Mouse (Mus musculus): ENCODE measurements around the gene Pgam1. TPM values are rescaled to one million over a fixed set of nuclear protein-coding genes. Genes with fewer than 3 reads are reported as not detected.

The Pgam1 gene
- polyA plus RNA-seq, 1 experiment = 500 TPM

GRCm38 (mm10) chr19:41920412-41921067 lies 8.8 kb downstream of the Pgam1 start:
- peaks cover 7% of the 10 kb centered on the region for H3K36me3 ChIP-seq (ENCODE audit: control insufficient read depth, insufficient read depth, low read length)
- no peak for TF ChIP-seq CTCF (conservative IDR thresholded peaks at IDR 0.05; ENCODE audit: insufficient read depth, insufficient read length, low read depth, low read length)
- no peak for TF ChIP-seq POLR2A (IDR thresholded peaks at IDR 0.05; ENCODE audit: low read depth, low read length)

GRCm38 (mm10) chr19:41932686-41933085 lies 21.0 kb downstream of the Pgam1 start:
- under 1% methylated on average over 28 of the region's 28 CpGs for whole genome bisulfite sequencing
- H3K27ac ChIP-seq (ENCODE audit: insufficient read depth, low read depth, low read length) = no peak overlapping the region
- H3K4me3 ChIP-seq (ENCODE audit: insufficient read depth, low read depth, low read length) = peak overlapping the region; percentile 93
- H3K4me1 ChIP-seq (ENCODE audit: control insufficient read depth, insufficient read depth, low read length) = peaks cover 7% of the 10 kb centered on the region; the same call in 1 of the 2 replicates
- no peaks in the 10 kb centered on the region for H3K36me3 ChIP-seq (ENCODE audit: control insufficient read depth, insufficient read depth, low read length)
- no peak for TF ChIP-seq POLR2A (IDR thresholded peaks at IDR 0.05; ENCODE audit: low read depth, low read length)
- no peak for TF ChIP-seq CTCF (conservative IDR thresholded peaks at IDR 0.05; ENCODE audit: insufficient read depth, insufficient read length, low read depth, low read length)
- H3K27me3 ChIP-seq (replicated peaks; ENCODE audit: control insufficient read depth, insufficient read depth, low read length) = no peaks in the 10 kb centered on the region
- DNase-seq = no peak

More at GRCm38 (mm10) chr19:41920412-41921067, 8.8 kb downstream of the Pgam1 start:
- H3K4me1 ChIP-seq (ENCODE audit: control insufficient read depth, insufficient read depth, low read length) = no peaks in the 10 kb centered on the region
- no peak for DNase-seq
- no peak overlapping the region for H3K4me3 ChIP-seq (ENCODE audit: insufficient read depth, low read depth, low read length)
- WGBS = 74% methylated on average over 5 of the region's 5 CpGs
- H3K27ac ChIP-seq (ENCODE audit: insufficient read depth, low read depth, low read length) = no peak overlapping the region
- H3K27me3 ChIP-seq (replicated peaks; ENCODE audit: control insufficient read depth, insufficient read depth, low read length) = no peaks in the 10 kb centered on the region

- H3K36me3 ChIP-seq (ENCODE audit: control insufficient read depth, insufficient read depth, low read length) = no peaks in the 10 kb centered on the region
- H3K4me3 ChIP-seq (ENCODE audit: insufficient read depth, low read depth, low read length) = peak within 1 kb of the TSS; percentile 96
- H3K27me3 ChIP-seq (replicated peaks; ENCODE audit: control insufficient read depth, insufficient read depth, low read length) = no peaks in the 10 kb centered on the region
- peak; percentile 99 for DNase-seq
- H3K4me1 ChIP-seq (ENCODE audit: control insufficient read depth, insufficient read depth, low read length) = peaks cover 7% of the 10 kb centered on the region; the same call in 1 of the 2 replicates
- peak within 1 kb of the TSS; percentile 65 for H3K27ac ChIP-seq (ENCODE audit: insufficient read depth, low read depth, low read length)
- TF ChIP-seq CTCF (conservative IDR thresholded peaks at IDR 0.05; ENCODE audit: insufficient read depth, insufficient read length, low read depth, low read length) (no peak), POLR2A (IDR thresholded peaks at IDR 0.05; ENCODE audit: low read depth, low read length) (no peak)
- WGBS = 0% methylated on average over 47 of the region's 47 CpGs
Measured at GRCm38 (mm10) chr19:41933179-41934086, 21.7 kb downstream of the Pgam1 start, which contains the start of the genes Exosc1 and Zdhhc16. Gene Exosc1 (minus strand): TSS chr19:41933423. Gene Zdhhc16 (plus strand): TSS chr19:41933480.

GRCm38 (mm10) chr19:41934124-41934523 lies 22.4 kb downstream of the Pgam1 start:
- TF ChIP-seq POLR2A (IDR thresholded peaks at IDR 0.05; ENCODE audit: low read depth, low read length) (no peak), CTCF (conservative IDR thresholded peaks at IDR 0.05; ENCODE audit: insufficient read depth, insufficient read length, low read depth, low read length) (no peak)
- Histone ChIP-seq H3K4me3 (ENCODE audit: insufficient read depth, low read depth, low read length) (peak overlapping the region; percentile 18; the same call in 1 of the 2 replicates), H3K4me1 (ENCODE audit: control insufficient read depth, insufficient read depth, low read length) (peaks cover 7% of the 10 kb centered on the region; the same call in 1 of the 2 replicates)

GRCm38 (mm10) chr19:41935921-41936320 lies 24.2 kb downstream of the Pgam1 start:
- no peaks in the 10 kb centered on the region for H3K27me3 ChIP-seq (replicated peaks; ENCODE audit: control insufficient read depth, insufficient read depth, low read length)
- H3K4me3 ChIP-seq (ENCODE audit: insufficient read depth, low read depth, low read length) = no peak overlapping the region
- peaks cover 7% of the 10 kb centered on the region; the same call in 1 of the 2 replicates for H3K4me1 ChIP-seq (ENCODE audit: control insufficient read depth, insufficient read depth, low read length)
- no peak overlapping the region for H3K27ac ChIP-seq (ENCODE audit: insufficient read depth, low read depth, low read length)
- no peak for DNase-seq
- TF ChIP-seq POLR2A (IDR thresholded peaks at IDR 0.05; ENCODE audit: low read depth, low read length) (no peak), CTCF (conservative IDR thresholded peaks at IDR 0.05; ENCODE audit: insufficient read depth, insufficient read length, low read depth, low read length) (no peak)
- WGBS = 74% methylated on average over 1 of the region's 1 CpGs
- H3K36me3 ChIP-seq (ENCODE audit: control insufficient read depth, insufficient read depth, low read length) = no peaks in the 10 kb centered on the region; the same call in 1 of the 2 replicates

More at GRCm38 (mm10) chr19:41934124-41934523, 22.4 kb downstream of the Pgam1 start:
- Histone ChIP-seq H3K27ac (ENCODE audit: insufficient read depth, low read depth, low read length) (no peak overlapping the region), H3K27me3 (replicated peaks; ENCODE audit: control insufficient read depth, insufficient read depth, low read length) (no peaks in the 10 kb centered on the region), H3K36me3 (ENCODE audit: control insufficient read depth, insufficient read depth, low read length) (no peaks in the 10 kb centered on the region; the same call in 1 of the 2 replicates)
- DNase-seq = no peak
- WGBS = 8% methylated on average over 6 of the region's 6 CpGs

- no peak overlapping the region for H3K27ac ChIP-seq (ENCODE audit: insufficient read depth, low read depth, low read length)
- no peak overlapping the region for H3K4me3 ChIP-seq (ENCODE audit: insufficient read depth, low read depth, low read length)
- TF ChIP-seq CTCF (conservative IDR thresholded peaks at IDR 0.05; ENCODE audit: insufficient read depth, insufficient read length, low read depth, low read length) = no peak
- WGBS = 85% methylated on average over 5 of the region's 5 CpGs
- DNase-seq = no peak
- no peaks in the 10 kb centered on the region for H3K27me3 ChIP-seq (replicated peaks; ENCODE audit: control insufficient read depth, insufficient read depth, low read length)
- no peaks in the 10 kb centered on the region; the same call in 1 of the 2 replicates for H3K36me3 ChIP-seq (ENCODE audit: control insufficient read depth, insufficient read depth, low read length)
- peaks cover 4% of the 10 kb centered on the region; the same call in 1 of the 2 replicates for H3K4me1 ChIP-seq (ENCODE audit: control insufficient read depth, insufficient read depth, low read length)
Measured at GRCm38 (mm10) chr19:41938539-41938938, 26.8 kb downstream of the Pgam1 start.
